Mouse (Mus musculus): ENCODE results near the gene Klk15.
"Not testable (repeated sequence)": the region's sequence is repeated elsewhere in the genome, so short reads cannot be mapped to it uniquely, and the experiment has no call there.

Gene Klk15

GRCm38 (mm10) chr7:43933440-43933839 is at the start of gene Klk15:
Klk15 (plus strand) TSS chr7:43933740.
- no peak for DNase-seq

GRCm38 (mm10) chr7:43891365-43891764 is 42.2 kb upstream of the Klk15 start:
- DNase-seq: no peak

- DNase-seq: no peak
Measured at GRCm38 (mm10) chr7:43891788-43892187, 41.8 kb upstream of the Klk15 start.

GRCm38 (mm10) chr7:43894836-43895235 is 38.7 kb upstream of the Klk15 start:
- DNase-seq: peak; percentile 93

GRCm38 (mm10) chr7:43914821-43915220 is 18.7 kb upstream of the Klk15 start:
- no peak for DNase-seq

- DNase-seq: no peak
Measured at GRCm38 (mm10) chr7:43918426-43918825, 15.1 kb upstream of the Klk15 start.

- no peak for DNase-seq
Measured at GRCm38 (mm10) chr7:43918871-43919270, 14.7 kb upstream of the Klk15 start.

- peak; percentile 68 for DNase-seq
Measured at GRCm38 (mm10) chr7:43919559-43920451, 13.7 kb upstream of the Klk15 start.

- no peak for DNase-seq
Measured at GRCm38 (mm10) chr7:43920582-43920981, 13.0 kb upstream of the Klk15 start.

- DNase-seq: no peak
Measured at GRCm38 (mm10) chr7:43921087-43921486, 12.5 kb upstream of the Klk15 start.

GRCm38 (mm10) chr7:43921941-43922340 is 11.6 kb upstream of the Klk15 start:
- no peak for DNase-seq

GRCm38 (mm10) chr7:43925985-43926384 is 7.6 kb upstream of the Klk15 start:
- no peak for DNase-seq

GRCm38 (mm10) chr7:43928521-43928920 is 5.0 kb upstream of the Klk15 start:
- peak; percentile 44 for DNase-seq

- no peak for DNase-seq
Measured at GRCm38 (mm10) chr7:43932337-43932736, 1.2 kb upstream of the Klk15 start.

GRCm38 (mm10) chr7:43934747-43935146 is 1.2 kb downstream of the Klk15 start:
- peak; percentile 50 for DNase-seq

GRCm38 (mm10) chr7:43936551-43936950 is 3.0 kb downstream of the Klk15 start:
- no peak for DNase-seq

- DNase-seq: peak; percentile 40
Measured at GRCm38 (mm10) chr7:43942293-43942692, 8.8 kb downstream of the Klk15 start.

- no peak for DNase-seq
Measured at GRCm38 (mm10) chr7:43944727-43945264, 11.3 kb downstream of the Klk15 start.

- DNase-seq: no peak
Measured at GRCm38 (mm10) chr7:43950364-43950763, 16.8 kb downstream of the Klk15 start, which contains the start of gene Klk1b8. Klk1b8 (plus strand) TSS chr7:43950664.

GRCm38 (mm10) chr7:43952703-43953102 is 19.2 kb downstream of the Klk15 start:
- DNase-seq: peak; percentile 29

- no peak for DNase-seq
Measured at GRCm38 (mm10) chr7:43966451-43966850, 32.9 kb downstream of the Klk15 start, which contains the start of gene Klk1b1. Klk1b1 (plus strand) TSS chr7:43966751.

- no peak for DNase-seq
Measured at GRCm38 (mm10) chr7:43967058-43967457, 33.5 kb downstream of the Klk15 start.

GRCm38 (mm10) chr7:43967612-43968011 is 34.1 kb downstream of the Klk15 start:
- no peak for DNase-seq

GRCm38 (mm10) chr7:43975761-43976160 is 42.2 kb downstream of the Klk15 start, which contains the start of gene Klk1b9:
Klk1b9 (plus strand) TSS chr7:43976061.
- not testable (repeated sequence) for DNase-seq

Measured in kidney, adult 9 months (tissue).